In genomic region chr8:126136946-126137345, GRCm38 (mm10) we compare ENCODE assay signal across 16 mouse cellular contexts.
"Had no signal": no experiment of that assay in that cellular context is flagged by ENCODE, and none has a peak within 500 bp of the region (broad histone marks: within the 10 kb centered on the region; RNA-seq: fewer than 3 reads in every experiment).

No protein-coding gene starts in this region.

- DNase-seq: kidney, adult 8-10 months; kidney, postnatal 25 days; liver; liver, embryonic 13.5 days; liver, postnatal 0 days; lung, postnatal 14 days; right cerebral cortex, postnatal 14 days; thymus, adult 2 months; thymus, postnatal 25 days had no signal

- ATAC-seq: liver, postnatal 0 days; midbrain, embryonic 16.5 days had no signal

- H3K4me1 ChIP-seq: megakaryocyte, embryonic 14.5 days had no signal

- H3K36me3 ChIP-seq: limb, embryonic 12.5 days; liver, embryonic 13.5 days; lung, embryonic 15.5 days; midbrain, embryonic 12.5 days had no signal

- H3K9me3 ChIP-seq: liver, embryonic 13.5 days; lung, embryonic 15.5 days; midbrain, embryonic 12.5 days had no signal

- H3K9ac ChIP-seq: limb, embryonic 12.5 days; liver, embryonic 13.5 days; liver, postnatal 0 days; lung, embryonic 15.5 days; midbrain, embryonic 12.5 days had no signal

- H3K27ac ChIP-seq: left cerebral cortex, adult 2 months; limb, embryonic 12.5 days; liver, embryonic 13.5 days; lung, embryonic 15.5 days; macrophage; midbrain, embryonic 12.5 days had no signal

- H3K4me3 ChIP-seq: left cerebral cortex, adult 2 months; limb, embryonic 12.5 days; liver, embryonic 13.5 days; lung, embryonic 15.5 days; megakaryocyte, embryonic 14.5 days; midbrain, embryonic 12.5 days had no signal

- H3K4me2 ChIP-seq: limb, embryonic 12.5 days; liver, embryonic 13.5 days; lung, embryonic 15.5 days; midbrain, embryonic 12.5 days had no signal
